Mouse (Mus musculus): Measurements from ENCODE around the gene Olfr572. TPM values are rescaled to one million over a fixed set of nuclear protein-coding genes. Genes with fewer than 3 reads are reported as not detected.

Gene Olfr572
- polyA plus RNA-seq (2016; fragmentation: Nextera tagmentation; extraction: Ambion mirVana) = not detected in 2 replicates

- WGBS = 65% methylated on average over 1 of the region's 1 CpGs
These were observed at the start of gene Olfr572 for GRCm38 (mm10) chr7:102924109-102924508. Olfr572 (plus strand) TSS chr7:102924409.

GRCm38 (mm10) chr7:102876822-102877221 lies 47.4 kb upstream of the Olfr572 start, which contains the start of gene Olfr568:
Olfr568 (plus strand) TSS chr7:102877122.
- H3K27me3 ChIP-seq (ENCODE audit: low read depth, poor library complexity, severe bottlenecking) = no peaks in the 10 kb centered on the region
- DNase-seq (ENCODE audit: low spot score) = no peak
- H3K4me1 ChIP-seq = no peaks in the 10 kb centered on the region
- no peak within 1 kb of the TSS for H3K4me3 ChIP-seq
- no peak within 1 kb of the TSS for H3K27ac ChIP-seq
- no peaks in the 10 kb centered on the region for H3K36me3 ChIP-seq
- H3K9me3 ChIP-seq (replicated peaks) = no peaks in the 10 kb centered on the region

More at GRCm38 (mm10) chr7:102924109-102924508, at the start of gene Olfr572:
- H3K9me3 ChIP-seq (replicated peaks) = no peaks in the 10 kb centered on the region
- H3K27ac ChIP-seq = no peak within 1 kb of the TSS
- no peak for DNase-seq (ENCODE audit: low spot score)
- no peak within 1 kb of the TSS for H3K4me3 ChIP-seq
- H3K4me1 ChIP-seq = no peaks in the 10 kb centered on the region
- H3K27me3 ChIP-seq (ENCODE audit: low read depth, poor library complexity, severe bottlenecking) = no peaks in the 10 kb centered on the region
- no peaks in the 10 kb centered on the region for H3K36me3 ChIP-seq

GRCm38 (mm10) chr7:102890782-102891181 lies 33.4 kb upstream of the Olfr572 start, which contains the start of gene Olfr569:
Olfr569 (minus strand) TSS chr7:102890882.
- Histone ChIP-seq H3K4me3 (no peak within 1 kb of the TSS), H3K4me1 (no peaks in the 10 kb centered on the region), H3K9me3 (replicated peaks) (no peaks in the 10 kb centered on the region), H3K36me3 (no peaks in the 10 kb centered on the region), H3K27me3 (ENCODE audit: low read depth, poor library complexity, severe bottlenecking) (no peaks in the 10 kb centered on the region), H3K27ac (no peak within 1 kb of the TSS)
- WGBS = 69% methylated on average over 3 of the region's 3 CpGs
- DNase-seq (ENCODE audit: low spot score) = no peak

GRCm38 (mm10) chr7:102915261-102915660 lies 8.9 kb upstream of the Olfr572 start:
- 37% methylated on average over 1 of the region's 1 CpGs for WGBS
- Histone ChIP-seq H3K27ac (no peak overlapping the region), H3K27me3 (ENCODE audit: low read depth, poor library complexity, severe bottlenecking) (no peaks in the 10 kb centered on the region)

GRCm38 (mm10) chr7:102916405-102916804 lies 7.8 kb upstream of the Olfr572 start:
- no peaks in the 10 kb centered on the region for H3K9me3 ChIP-seq (replicated peaks)
- 78% methylated on average over 5 of the region's 5 CpGs for WGBS
- H3K4me3 ChIP-seq = no peak overlapping the region
- 0 out of 2 replicates have a peak, but pooled peaks cover 4% of the 10 kb centered on the region for H3K4me1 ChIP-seq
- no peak overlapping the region for H3K27ac ChIP-seq
- no peaks in the 10 kb centered on the region for H3K27me3 ChIP-seq (ENCODE audit: low read depth, poor library complexity, severe bottlenecking)
- no peak for DNase-seq (ENCODE audit: low spot score)
- H3K36me3 ChIP-seq = no peaks in the 10 kb centered on the region

More at GRCm38 (mm10) chr7:102915261-102915660, 8.9 kb upstream of the Olfr572 start:
- no peaks in the 10 kb centered on the region for H3K9me3 ChIP-seq (replicated peaks)
- H3K4me1 ChIP-seq = 0 out of 2 replicates have a peak, but pooled peaks cover 4% of the 10 kb centered on the region
- no peak for DNase-seq (ENCODE audit: low spot score)
- H3K4me3 ChIP-seq = no peak overlapping the region
- H3K36me3 ChIP-seq = no peaks in the 10 kb centered on the region

- no peaks in the 10 kb centered on the region for H3K9me3 ChIP-seq (replicated peaks)
- 60% methylated on average over 4 of the region's 4 CpGs for WGBS
- no peak for DNase-seq (ENCODE audit: low spot score)
- no peaks in the 10 kb centered on the region for H3K27me3 ChIP-seq (ENCODE audit: low read depth, poor library complexity, severe bottlenecking)
- H3K27ac ChIP-seq = no peak within 1 kb of the TSS
- no peaks in the 10 kb centered on the region for H3K36me3 ChIP-seq
- H3K4me1 ChIP-seq = 0 out of 2 replicates have a peak, but pooled peaks cover 4% of the 10 kb centered on the region
- no peak within 1 kb of the TSS for H3K4me3 ChIP-seq
These were observed 7.0 kb upstream of the Olfr572 start, which contains the start of gene Olfr571 for GRCm38 (mm10) chr7:102917032-102917875. Olfr571 (minus strand) TSS chr7:102917536.

- Histone ChIP-seq H3K4me3 (no peak overlapping the region), H3K27ac (no peak overlapping the region), H3K27me3 (ENCODE audit: low read depth, poor library complexity, severe bottlenecking) (no peaks in the 10 kb centered on the region), H3K4me1 (0 out of 2 replicates have a peak, but pooled peaks cover 4% of the 10 kb centered on the region), H3K36me3 (no peaks in the 10 kb centered on the region), H3K9me3 (replicated peaks) (no peaks in the 10 kb centered on the region)
- 17% methylated on average over 1 of the region's 1 CpGs for WGBS
- DNase-seq (ENCODE audit: low spot score) = no peak
These were observed 4.6 kb upstream of the Olfr572 start for GRCm38 (mm10) chr7:102919632-102920031.

- Histone ChIP-seq H3K27ac (no peak overlapping the region), H3K4me3 (no peak overlapping the region), H3K9me3 (replicated peaks) (no peaks in the 10 kb centered on the region), H3K4me1 (no peaks in the 10 kb centered on the region), H3K27me3 (ENCODE audit: low read depth, poor library complexity, severe bottlenecking) (no peaks in the 10 kb centered on the region), H3K36me3 (no peaks in the 10 kb centered on the region)
- DNase-seq (ENCODE audit: low spot score) = no peak
- WGBS = 79% methylated on average over 3 of the region's 3 CpGs
These were observed 2.9 kb downstream of the Olfr572 start for GRCm38 (mm10) chr7:102927105-102927504.

- no peaks in the 10 kb centered on the region for H3K36me3 ChIP-seq
- H3K4me3 ChIP-seq = no peak within 1 kb of the TSS
- no peak for DNase-seq (ENCODE audit: low spot score)
- no peaks in the 10 kb centered on the region for H3K9me3 ChIP-seq (replicated peaks)
- H3K4me1 ChIP-seq = no peaks in the 10 kb centered on the region
- H3K27me3 ChIP-seq (ENCODE audit: low read depth, poor library complexity, severe bottlenecking) = no peaks in the 10 kb centered on the region
- H3K27ac ChIP-seq = no peak within 1 kb of the TSS
- 97% methylated on average over 2 of the region's 2 CpGs for WGBS
These were observed 18.3 kb downstream of the Olfr572 start, which contains the start of gene Olfr573-ps1 for GRCm38 (mm10) chr7:102942475-102942874. Olfr573-ps1 (minus strand) TSS chr7:102942575.

GRCm38 (mm10) chr7:102943417-102943816 lies 19.2 kb downstream of the Olfr572 start:
- no peak overlapping the region for H3K27ac ChIP-seq
- no peaks in the 10 kb centered on the region for H3K36me3 ChIP-seq
- WGBS = 91% methylated on average over 1 of the region's 1 CpGs
- no peaks in the 10 kb centered on the region for H3K4me1 ChIP-seq
- H3K9me3 ChIP-seq (replicated peaks) = no peaks in the 10 kb centered on the region
- H3K4me3 ChIP-seq = no peak overlapping the region
- no peaks in the 10 kb centered on the region for H3K27me3 ChIP-seq (ENCODE audit: low read depth, poor library complexity, severe bottlenecking)
- DNase-seq (ENCODE audit: low spot score) = no peak

- DNase-seq (ENCODE audit: low spot score) = no peak
- H3K27me3 ChIP-seq (ENCODE audit: low read depth, poor library complexity, severe bottlenecking) = no peaks in the 10 kb centered on the region
These were observed 24.0 kb downstream of the Olfr572 start, which contains the start of gene Olfr574 for GRCm38 (mm10) chr7:102948167-102948566. Olfr574 (plus strand) TSS chr7:102948467.

GRCm38 (mm10) chr7:102950732-102951131 lies 26.5 kb downstream of the Olfr572 start:
- Histone ChIP-seq H3K9me3 (replicated peaks) (no peaks in the 10 kb centered on the region), H3K4me3 (no peak overlapping the region), H3K27ac (no peak overlapping the region), H3K27me3 (ENCODE audit: low read depth, poor library complexity, severe bottlenecking) (no peaks in the 10 kb centered on the region), H3K4me1 (no peaks in the 10 kb centered on the region), H3K36me3 (no peaks in the 10 kb centered on the region)
- 77% methylated on average over 1 of the region's 1 CpGs for WGBS
- DNase-seq (ENCODE audit: low spot score) = no peak

More at GRCm38 (mm10) chr7:102948167-102948566, 24.0 kb downstream of the Olfr572 start, which contains the start of gene Olfr574:
- 96% methylated on average over 1 of the region's 1 CpGs for WGBS
- Histone ChIP-seq H3K4me1 (no peaks in the 10 kb centered on the region), H3K27ac (no peak within 1 kb of the TSS), H3K9me3 (replicated peaks) (no peaks in the 10 kb centered on the region), H3K4me3 (no peak within 1 kb of the TSS), H3K36me3 (no peaks in the 10 kb centered on the region)

- 83% methylated on average over 3 of the region's 3 CpGs for WGBS
These were observed 33.9 kb downstream of the Olfr572 start for GRCm38 (mm10) chr7:102958137-102958536.

More at GRCm38 (mm10) chr7:102958137-102958536, 33.9 kb downstream of the Olfr572 start:
- Histone ChIP-seq H3K27me3 (ENCODE audit: low read depth, poor library complexity, severe bottlenecking) (no peaks in the 10 kb centered on the region), H3K4me3 (no peak overlapping the region), H3K9me3 (replicated peaks) (no peaks in the 10 kb centered on the region), H3K36me3 (no peaks in the 10 kb centered on the region), H3K4me1 (no peaks in the 10 kb centered on the region), H3K27ac (no peak overlapping the region)
- no peak for DNase-seq (ENCODE audit: low spot score)

Data from limb, embryonic 10.5 days (tissue).